Mouse (Mus musculus) embryonic facial prominence, embryonic 11.5 days (tissue): ENCODE data around the gene Sorl1. TPM values are rescaled to one million over a fixed set of nuclear protein-coding genes. Genes with fewer than 3 reads are reported as not detected.

Source experiments
- ATAC-seq: fragments of 200-750 bp; cut with Nextera tagmentation; replicated peaks from 2 replicates; pipeline ENCODE4 v1.8.0; 2017; ENCODE audit warnings: low read depth; ENCODE audit not compliant: insufficient number of reproducible peaks, low FRiP score, low TSS enrichment
- DNase-seq: peaks from one replicate; pipeline ENCODE4 v3.0.0-alpha.2; 2015; ENCODE audit warnings: low spot score
- H3K27ac ChIP-seq: fragments of 300-500 bp; sonication (generic); replicated peaks from 2 replicates; pipeline ENCODE4 v1.5.1; 2014; ENCODE audit warnings: mild to moderate bottlenecking, low read depth, low read length, control low read depth
- H3K27me3 ChIP-seq: fragments of 300-500 bp; sonication (generic); 2 replicates; pipeline ENCODE4 v1.6.1; 2014; ENCODE audit warnings: mild to moderate bottlenecking, low read length, moderate library complexity, mixed read lengths; ENCODE audit not compliant: control insufficient read depth, insufficient read depth
- H3K36me3 ChIP-seq: fragments of 300-500 bp; sonication (generic); replicated peaks from 2 replicates; pipeline ENCODE4 v1.6.1; 2014; ENCODE audit warnings: low read depth, mild to moderate bottlenecking, low read length, moderate library complexity, mixed read lengths; ENCODE audit not compliant: control insufficient read depth, insufficient read depth
- H3K4me1 ChIP-seq: fragments of 300-500 bp; sonication (generic); 2 replicates; pipeline ENCODE4 v1.6.1; 2014; ENCODE audit warnings: low read length, mixed read lengths; ENCODE audit not compliant: control insufficient read depth, insufficient read depth
- H3K4me2 ChIP-seq: fragments of 300-500 bp; sonication (generic); 2 replicates; pipeline ENCODE4 v1.6.1; 2014; ENCODE audit warnings: low read depth, mild to moderate bottlenecking, control low read depth, low read length, moderate library complexity
- H3K4me3 ChIP-seq: fragments of 300-500 bp; sonication (generic); 2 replicates; pipeline ENCODE4 v1.5.1; 2014; ENCODE audit warnings: low read depth, low read length, control low read depth
- H3K9ac ChIP-seq: fragments of 300-500 bp; sonication (generic); replicated peaks from 2 replicates; pipeline ENCODE4 v1.6.1; 2014; ENCODE audit warnings: mild to moderate bottlenecking, control low read depth, low read length
- H3K9me3 ChIP-seq: fragments of 300-500 bp; sonication (generic); replicated peaks from 2 replicates; pipeline ENCODE4 v1.6.1; 2016; ENCODE audit warnings: mild to moderate bottlenecking, low read length, inconsistent platforms, mixed read lengths; ENCODE audit not compliant: control insufficient read depth
- WGBS: fragments of 180-500 bp; shearing (Covaris S2); extraction: QIAGEN DNeasy Blood & Tissue Kit; methylation state at CpG from one replicate; pipeline ENCODE4 v1.1.7; 2014; 5-methylcytosine and 5-hydroxymethylcytosine counted together
- polyA plus RNA-seq: library from polyadenylated mRNA; unstranded; fragments of >200 nt; fragmentation: Nextera tagmentation; extraction: Ambion mirVana; gene quantifications from 2 replicates; pipeline ENCODE4 v1.2.1, GENCODE M21; 2014

The Sorl1 gene
- polyA plus RNA-seq, 1 experiment from 2014 or later = 5.8 TPM

DNA sequence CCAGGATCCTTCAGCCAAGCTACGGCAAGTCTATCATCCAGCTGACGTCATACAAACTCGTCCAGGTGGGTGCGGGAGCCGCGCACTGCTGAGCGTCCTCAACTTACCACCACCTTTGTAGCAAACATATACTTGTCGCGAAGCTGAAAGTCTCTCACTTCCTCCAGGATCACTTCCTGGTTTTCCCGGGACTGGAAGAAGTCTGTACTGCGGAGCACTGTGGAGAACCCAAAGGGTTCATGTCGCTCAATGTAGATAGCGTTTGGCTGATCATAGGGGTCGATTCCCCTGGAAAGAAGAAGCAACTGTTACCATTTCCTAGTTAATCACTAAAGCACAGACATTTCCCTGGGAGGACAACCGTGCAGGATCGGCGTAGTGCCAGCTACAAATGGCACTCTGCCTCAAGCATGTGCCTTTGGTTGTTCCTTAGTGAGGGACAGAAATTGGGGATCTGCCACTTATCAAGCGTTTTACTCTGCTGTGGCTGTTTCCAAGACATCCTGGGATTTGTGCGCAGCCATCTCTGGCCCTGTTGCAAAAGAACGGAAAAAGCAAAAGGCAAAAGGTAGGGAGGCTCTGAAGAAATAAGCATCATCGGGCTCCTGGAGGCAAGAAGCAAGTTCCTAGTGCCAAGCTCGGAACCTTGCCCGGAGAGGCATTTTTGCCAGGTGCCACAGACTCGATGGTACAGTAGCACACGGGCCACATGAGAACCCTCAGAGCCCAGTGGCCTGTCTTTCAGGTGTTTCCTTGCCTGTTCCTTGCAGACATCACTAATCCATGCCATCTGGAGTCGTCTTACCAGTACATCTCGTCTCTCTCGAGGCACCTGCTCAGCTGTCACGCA lies 42.2 kb downstream of the Sorl1 start:
- no peaks in the 10 kb centered on the region for H3K27me3 ChIP-seq
- H3K36me3 ChIP-seq = no peaks in the 10 kb centered on the region; the same call in 1 of the 2 replicates
- WGBS = 92% methylated on average over 29 of the region's 29 CpGs
- ATAC-seq (no peak), DNase-seq (no peak)
- H3K4me1 ChIP-seq = no peaks in the 10 kb centered on the region
- no peak overlapping the region for H3K27ac ChIP-seq
- no peak overlapping the region for H3K9ac ChIP-seq
- no peak overlapping the region for H3K4me3 ChIP-seq
- no peak overlapping the region for H3K4me2 ChIP-seq
- H3K9me3 ChIP-seq = no peaks in the 10 kb centered on the region

DNA sequence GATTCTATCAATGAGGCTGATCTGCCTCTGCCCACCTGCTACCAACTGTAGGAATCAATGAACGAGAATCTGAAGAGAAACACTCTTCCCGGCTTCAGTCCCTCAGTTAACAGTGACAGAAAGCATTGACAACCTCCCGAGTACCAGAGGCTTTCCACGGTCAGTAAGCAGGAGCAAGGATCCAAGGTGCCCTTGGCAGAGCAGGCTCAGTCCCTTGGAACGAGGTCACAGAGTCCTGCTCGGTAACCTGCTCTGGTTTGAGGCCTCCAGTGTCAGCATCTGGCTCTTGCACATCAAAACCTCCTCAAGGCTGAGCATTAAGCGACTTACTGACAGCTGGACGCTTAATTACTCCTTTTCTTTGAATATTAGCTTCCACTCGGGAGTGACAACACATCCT lies 43.4 kb downstream of the Sorl1 start:
- no peaks in the 10 kb centered on the region for H3K4me1 ChIP-seq
- no peak for DNase-seq
- WGBS = 79% methylated on average over 9 of the region's 9 CpGs
- H3K9ac ChIP-seq = no peak overlapping the region
- H3K4me2 ChIP-seq = no peak overlapping the region
- H3K36me3 ChIP-seq = no peaks in the 10 kb centered on the region; the same call in 1 of the 2 replicates
- no peaks in the 10 kb centered on the region for H3K9me3 ChIP-seq
- H3K27ac ChIP-seq = no peak overlapping the region
- ATAC-seq = no peak
- H3K27me3 ChIP-seq = no peaks in the 10 kb centered on the region
- H3K4me3 ChIP-seq = no peak overlapping the region

DNA sequence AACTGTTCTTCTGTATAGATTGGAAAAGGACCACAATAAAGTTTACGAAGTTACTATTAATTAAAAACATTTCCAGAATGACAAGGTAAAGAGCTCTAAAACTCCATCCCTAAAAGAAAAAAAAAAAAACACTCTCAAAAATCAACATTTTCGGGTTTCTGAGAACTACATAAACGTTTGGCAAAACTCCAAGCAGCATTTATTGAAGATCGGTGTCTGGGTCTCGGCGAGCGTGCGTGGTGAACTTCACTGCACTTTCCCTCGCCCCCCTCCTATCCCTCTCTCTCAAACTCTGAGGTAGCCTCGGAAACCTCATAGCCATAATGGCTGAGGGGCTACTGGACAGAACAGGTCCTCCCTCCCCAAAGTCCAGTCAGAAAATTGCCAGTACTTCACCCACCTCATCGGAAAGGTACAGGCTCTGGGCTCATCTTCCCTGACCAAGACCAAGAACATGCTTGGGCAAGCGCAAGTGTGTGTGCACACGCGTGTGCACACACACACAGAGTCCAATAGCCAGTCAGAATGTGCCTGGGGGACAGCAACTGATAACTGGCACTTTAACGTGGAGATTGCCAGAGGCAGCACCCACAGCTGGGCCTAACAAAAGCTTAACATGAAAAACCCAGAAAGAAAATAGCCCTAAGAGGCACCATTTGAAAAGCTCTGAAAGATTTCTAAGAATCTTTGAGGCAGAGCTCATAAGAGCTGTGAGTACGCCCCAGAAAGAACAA lies 46.8 kb downstream of the Sorl1 start:
- Histone ChIP-seq H3K9me3 (no peaks in the 10 kb centered on the region), H3K36me3 (no peaks in the 10 kb centered on the region; the same call in 1 of the 2 replicates), H3K27me3 (no peaks in the 10 kb centered on the region), H3K4me1 (no peaks in the 10 kb centered on the region), H3K4me2 (no peak overlapping the region), H3K9ac (no peak overlapping the region), H3K4me3 (no peak overlapping the region), H3K27ac (no peak overlapping the region)
- DNase-seq (no peak), ATAC-seq (no peak)
- WGBS = 86% methylated on average over 16 of the region's 16 CpGs

DNA sequence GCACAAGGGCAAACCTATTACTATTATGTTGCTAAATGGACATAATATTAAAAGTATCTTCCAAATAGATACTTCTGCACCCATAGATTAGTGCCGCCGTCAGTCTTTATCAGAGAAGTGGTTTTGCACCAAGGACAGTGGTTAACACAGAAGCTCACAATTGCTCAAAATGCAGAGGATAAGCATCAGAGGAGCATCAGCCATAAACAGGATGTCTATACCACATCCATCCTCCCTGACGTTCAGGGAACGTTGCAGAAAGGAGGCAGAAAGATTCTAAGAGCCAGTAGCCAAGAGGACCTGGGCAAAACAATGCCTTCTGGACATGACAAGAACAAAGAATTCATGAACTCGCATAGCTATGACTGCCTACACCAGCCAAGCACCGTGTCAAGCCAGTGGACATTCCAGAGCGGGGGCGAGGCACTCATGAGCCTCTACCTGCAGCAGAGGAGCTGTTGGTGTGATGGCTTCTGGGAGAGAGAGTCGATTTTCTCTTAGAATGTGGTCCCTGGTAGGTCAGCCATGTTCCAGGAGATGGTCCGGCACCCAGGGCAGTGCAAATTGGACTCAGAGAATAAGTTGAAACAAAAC lies 47.7 kb downstream of the Sorl1 start:
- WGBS = 88% methylated on average over 10 of the region's 10 CpGs

DNA sequence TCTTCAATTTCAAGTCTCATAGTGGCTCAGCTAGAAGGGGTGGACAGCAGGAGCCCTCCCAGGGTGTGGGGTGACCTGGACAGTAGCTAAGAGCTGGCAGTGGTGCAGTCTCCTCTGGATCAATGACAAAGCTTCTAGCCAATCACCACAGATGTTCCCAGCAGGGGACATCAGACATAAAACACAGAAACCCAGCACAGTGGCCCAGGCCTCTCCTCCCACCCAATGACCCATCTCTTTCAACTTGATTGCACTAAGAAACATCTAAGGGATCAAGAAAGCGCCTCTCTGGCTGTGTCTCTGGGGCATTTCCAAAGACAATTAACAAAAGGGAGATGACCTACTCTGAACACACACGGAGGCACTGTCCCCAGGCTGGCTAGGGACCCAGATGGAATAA lies 48.9 kb downstream of the Sorl1 start:
- H3K27ac ChIP-seq = no peak overlapping the region

More for the DNA sequence above, 47.7 kb downstream of the Sorl1 start:
- no peaks in the 10 kb centered on the region for H3K9me3 ChIP-seq
- no peaks in the 10 kb centered on the region for H3K4me1 ChIP-seq
- no peaks in the 10 kb centered on the region; the same call in 1 of the 2 replicates for H3K36me3 ChIP-seq
- H3K9ac ChIP-seq = no peak overlapping the region
- H3K27ac ChIP-seq = no peak overlapping the region
- no peak overlapping the region for H3K4me2 ChIP-seq
- no peak for ATAC-seq
- DNase-seq = no peak
- no peak overlapping the region for H3K4me3 ChIP-seq
- no peaks in the 10 kb centered on the region for H3K27me3 ChIP-seq

DNA sequence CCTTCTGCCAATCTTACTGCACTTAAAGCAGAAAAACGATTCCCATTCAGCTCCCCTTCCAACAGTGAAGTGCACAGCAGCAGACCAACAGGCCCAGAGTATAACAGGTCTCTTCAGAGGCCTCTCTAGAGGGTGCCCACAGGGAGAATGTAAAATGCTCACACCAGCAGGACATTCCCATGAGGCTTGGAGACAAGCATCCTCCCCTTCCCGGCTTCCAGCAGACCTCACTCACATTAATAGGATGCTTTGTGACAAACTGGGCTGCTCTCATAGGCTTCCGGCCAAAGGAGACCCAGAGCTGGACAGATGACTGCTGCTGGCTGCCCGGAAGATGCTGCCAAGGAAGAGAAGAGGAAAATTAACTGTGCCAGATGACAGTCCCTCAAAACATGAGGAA lies 52.1 kb downstream of the Sorl1 start:
- WGBS = 63% methylated on average over 4 of the region's 4 CpGs
- DNase-seq (no peak), ATAC-seq (no peak)
- Histone ChIP-seq H3K9me3 (no peaks in the 10 kb centered on the region), H3K4me2 (no peak overlapping the region), H3K4me1 (no peaks in the 10 kb centered on the region), H3K36me3 (no peaks in the 10 kb centered on the region), H3K4me3 (no peak overlapping the region), H3K27ac (no peak overlapping the region), H3K27me3 (no peaks in the 10 kb centered on the region), H3K9ac (no peak overlapping the region)

More for the DNA sequence above, 48.9 kb downstream of the Sorl1 start:
- Histone ChIP-seq H3K9ac (no peak overlapping the region), H3K4me2 (no peak overlapping the region), H3K4me1 (no peaks in the 10 kb centered on the region), H3K36me3 (no peaks in the 10 kb centered on the region; the same call in 1 of the 2 replicates), H3K9me3 (no peaks in the 10 kb centered on the region), H3K27me3 (no peaks in the 10 kb centered on the region), H3K4me3 (no peak overlapping the region)
- DNase-seq (no peak), ATAC-seq (no peak)
- 39% methylated on average over 2 of the region's 2 CpGs for WGBS

DNA sequence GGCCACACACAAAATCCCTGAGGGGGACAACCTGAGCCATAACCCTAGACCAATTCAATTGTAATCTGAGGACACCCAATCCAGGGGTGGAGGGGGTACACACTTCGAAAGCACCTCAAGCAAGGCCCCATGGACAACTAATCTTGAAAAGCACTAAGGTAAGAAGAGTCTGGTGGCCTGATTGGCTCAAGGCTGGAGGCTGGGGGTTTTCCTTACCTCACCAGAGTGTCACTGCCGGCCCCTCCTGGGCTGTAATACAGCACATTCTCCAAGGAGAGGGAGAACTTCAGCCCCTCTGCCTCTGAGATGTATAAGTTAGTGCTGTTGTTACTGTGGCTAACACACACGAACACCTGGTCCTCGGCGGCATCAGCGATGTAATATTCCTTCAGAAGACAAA lies 53.2 kb downstream of the Sorl1 start:
- no peaks in the 10 kb centered on the region for H3K4me1 ChIP-seq
- WGBS = 88% methylated on average over 6 of the region's 6 CpGs

DNA sequence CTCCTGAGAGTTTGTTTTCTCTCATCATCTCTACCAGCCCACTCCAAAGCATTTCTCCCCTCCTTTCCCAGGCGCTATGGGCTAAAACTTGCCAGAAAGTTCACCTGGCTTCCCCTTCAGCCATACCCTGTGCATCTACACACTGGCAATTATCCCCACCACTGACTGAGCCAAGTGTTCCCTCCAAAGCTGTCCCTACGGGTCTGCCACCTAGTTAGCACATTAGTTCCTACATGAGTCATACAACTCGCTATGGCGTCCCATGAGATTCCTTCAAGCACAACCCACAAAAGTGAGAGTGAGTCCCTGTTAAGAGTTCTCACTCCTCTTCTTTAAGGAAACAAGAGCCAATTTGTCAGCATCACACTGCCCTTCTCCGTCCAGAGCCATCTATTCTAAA lies 54.6 kb downstream of the Sorl1 start:
- H3K4me2 ChIP-seq = no peak overlapping the region
- H3K36me3 ChIP-seq = no peaks in the 10 kb centered on the region
- WGBS = 90% methylated on average over 5 of the region's 5 CpGs
- no peaks in the 10 kb centered on the region for H3K9me3 ChIP-seq
- H3K27ac ChIP-seq = no peak overlapping the region
- H3K4me1 ChIP-seq = no peaks in the 10 kb centered on the region
- H3K9ac ChIP-seq = no peak overlapping the region
- no peak overlapping the region for H3K4me3 ChIP-seq
- no peaks in the 10 kb centered on the region for H3K27me3 ChIP-seq
- no peak for ATAC-seq
- DNase-seq = no peak

More for the DNA sequence above, 53.2 kb downstream of the Sorl1 start:
- Histone ChIP-seq H3K27me3 (no peaks in the 10 kb centered on the region), H3K4me2 (no peak overlapping the region), H3K9me3 (no peaks in the 10 kb centered on the region), H3K4me3 (no peak overlapping the region), H3K36me3 (no peaks in the 10 kb centered on the region), H3K9ac (no peak overlapping the region), H3K27ac (no peak overlapping the region)
- ATAC-seq (no peak), DNase-seq (no peak)
